Mouse (Mus musculus) liver, embryonic 15.5 days (tissue): ENCODE data around the gene Atrn. TPM values are rescaled to one million over a fixed set of nuclear protein-coding genes. Genes with fewer than 3 reads are reported as not detected.

Experiments
- ATAC-seq: fragments of 200-750 bp; cut with Nextera tagmentation; 2 replicates; pipeline ENCODE4 v1.8.0; 2017; ENCODE audit warnings: moderate number of reproducible peaks, mild to moderate bottlenecking, moderate library complexity; ENCODE audit not compliant: insufficient read depth
- H3K27ac ChIP-seq: fragments of 300-500 bp; sonication (generic); replicated peaks from 2 replicates; pipeline ENCODE4 v1.5.1; 2015; ENCODE audit warnings: mild to moderate bottlenecking, inconsistent platforms
- H3K27me3 ChIP-seq: fragments of 300-500 bp; sonication (generic); 2 replicates; pipeline ENCODE4 v1.6.1; 2015; ENCODE audit warnings: mild to moderate bottlenecking, inconsistent platforms
- H3K36me3 ChIP-seq: fragments of 300-500 bp; sonication (generic); replicated peaks from 2 replicates; pipeline ENCODE4 v1.6.1; 2015; ENCODE audit warnings: moderate library complexity, mild to moderate bottlenecking, inconsistent platforms
- H3K4me1 ChIP-seq: fragments of 300-500 bp; sonication (generic); replicated peaks from 2 replicates; pipeline ENCODE4 v1.6.1; 2015; ENCODE audit warnings: inconsistent platforms
- H3K4me2 ChIP-seq: fragments of 300-500 bp; sonication (generic); 2 replicates; pipeline ENCODE4 v1.6.1; 2015; ENCODE audit warnings: moderate library complexity, mild to moderate bottlenecking, inconsistent platforms
- H3K4me3 ChIP-seq: fragments of 300-500 bp; sonication (generic); replicated peaks from 2 replicates; pipeline ENCODE4 v1.5.1; 2015; ENCODE audit warnings: mild to moderate bottlenecking, inconsistent platforms
- H3K9ac ChIP-seq: fragments of 300-500 bp; sonication (generic); 2 replicates; pipeline ENCODE4 v1.6.1; 2015; ENCODE audit warnings: moderate library complexity, mild to moderate bottlenecking, inconsistent platforms
- H3K9me3 ChIP-seq: fragments of 300-500 bp; sonication (generic); replicated peaks from 2 replicates; pipeline ENCODE4 v1.6.1; 2016; ENCODE audit warnings: inconsistent platforms
- WGBS: fragments of 180-500 bp; shearing (Covaris S2); methylation state at CpG from one replicate; pipeline ENCODE4 v1.1.7; 2015; ENCODE audit warnings: mixed read lengths; ENCODE audit not compliant: insufficient replicate concordance; 5-methylcytosine and 5-hydroxymethylcytosine counted together
- polyA plus RNA-seq: library from polyadenylated mRNA; unstranded; fragments of >200 nt; fragmentation: Nextera tagmentation; extraction: Ambion mirVana; gene quantifications from 2 replicates; pipeline ENCODE4 v1.2.1, GENCODE M21; 2015

Gene Atrn
- polyA plus RNA-seq, 1 experiment from 2014 or later = 2.2 TPM

- Histone ChIP-seq H3K36me3 (no peaks in the 10 kb centered on the region), H3K9ac (no peak overlapping the region), H3K27me3 (no peaks in the 10 kb centered on the region), H3K4me1 (no peaks in the 10 kb centered on the region), H3K4me3 (no peak overlapping the region), H3K4me2 (no peak overlapping the region), H3K27ac (no peak overlapping the region), H3K9me3 (no peaks in the 10 kb centered on the region)
- no peak for ATAC-seq
- 85% methylated on average over 1 of the region's 1 CpGs for WGBS
Measured at GRCm38 (mm10) chr2:130914873-130915272, 8.6 kb downstream of the Atrn start.

GRCm38 (mm10) chr2:130916521-130917147, 10.3 kb downstream of the Atrn start:
- Histone ChIP-seq H3K4me1 (no peaks in the 10 kb centered on the region), H3K4me2 (no peak overlapping the region), H3K36me3 (no peaks in the 10 kb centered on the region), H3K27ac (no peak overlapping the region), H3K27me3 (no peaks in the 10 kb centered on the region), H3K4me3 (no peak overlapping the region), H3K9me3 (no peaks in the 10 kb centered on the region), H3K9ac (no peak overlapping the region)
- whole genome bisulfite sequencing = 58% methylated on average over 3 of the region's 3 CpGs
- no peak for ATAC-seq

DNA sequence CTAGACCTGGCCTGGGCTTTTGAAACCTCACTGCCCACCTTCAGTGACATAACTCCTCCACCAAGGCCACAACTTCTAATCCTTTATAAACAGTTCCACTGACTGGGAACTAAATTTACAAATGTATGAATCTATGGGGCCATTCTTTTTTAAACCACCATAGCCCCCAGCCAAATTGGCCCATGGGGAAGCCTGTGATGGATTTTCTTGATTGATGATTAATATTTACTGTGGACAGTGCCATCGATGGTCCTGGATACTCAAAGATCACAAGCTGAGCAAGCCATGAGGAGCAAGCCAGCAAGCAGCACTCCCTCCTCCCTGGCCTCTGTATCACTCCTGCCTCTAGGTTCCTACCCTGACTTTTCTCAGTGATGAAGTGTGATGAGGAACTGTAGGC, 11.4 kb downstream of the Atrn start:
- no peak overlapping the region for H3K27ac ChIP-seq
- H3K4me3 ChIP-seq = no peak overlapping the region
- no peaks in the 10 kb centered on the region for H3K4me1 ChIP-seq
- no peaks in the 10 kb centered on the region for H3K27me3 ChIP-seq
- no peaks in the 10 kb centered on the region for H3K36me3 ChIP-seq
- no peaks in the 10 kb centered on the region for H3K9me3 ChIP-seq
- ATAC-seq = no peak
- H3K4me2 ChIP-seq = no peak overlapping the region
- WGBS = 69% methylated on average over 1 of the region's 1 CpGs
- H3K9ac ChIP-seq = no peak overlapping the region

DNA sequence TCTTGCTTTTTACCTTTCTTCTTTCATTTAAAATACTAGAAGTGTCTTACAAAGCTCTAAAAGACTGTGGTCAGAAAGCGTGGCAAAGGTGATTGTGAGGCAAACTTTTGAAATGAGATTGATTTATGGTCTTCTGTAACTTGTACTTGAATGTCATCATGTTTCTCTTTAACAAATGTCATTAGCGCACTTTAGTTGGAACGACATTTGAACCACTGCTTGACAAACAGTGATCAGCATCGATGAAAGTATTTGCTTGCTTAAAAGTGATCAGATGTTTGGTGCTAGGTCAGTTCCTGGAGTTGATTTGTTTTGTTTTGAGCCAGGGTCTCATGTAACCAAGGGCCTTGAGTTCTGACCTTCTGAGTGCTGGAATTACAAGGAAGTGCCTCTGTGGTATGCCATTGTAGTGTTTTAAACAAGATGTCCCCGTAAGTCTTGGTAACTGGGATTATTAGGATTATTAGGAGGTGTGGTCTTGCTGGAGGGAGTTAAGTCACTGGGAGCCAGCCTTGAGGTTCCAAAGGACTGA, 12.8 kb downstream of the Atrn start:
- Histone ChIP-seq H3K4me1 (no peaks in the 10 kb centered on the region), H3K27ac (no peak overlapping the region), H3K36me3 (no peaks in the 10 kb centered on the region), H3K4me2 (no peak overlapping the region), H3K27me3 (no peaks in the 10 kb centered on the region), H3K9me3 (no peaks in the 10 kb centered on the region), H3K9ac (no peak overlapping the region), H3K4me3 (no peak overlapping the region)
- 71% methylated on average over 5 of the region's 5 CpGs for WGBS
- no peak for ATAC-seq

DNA sequence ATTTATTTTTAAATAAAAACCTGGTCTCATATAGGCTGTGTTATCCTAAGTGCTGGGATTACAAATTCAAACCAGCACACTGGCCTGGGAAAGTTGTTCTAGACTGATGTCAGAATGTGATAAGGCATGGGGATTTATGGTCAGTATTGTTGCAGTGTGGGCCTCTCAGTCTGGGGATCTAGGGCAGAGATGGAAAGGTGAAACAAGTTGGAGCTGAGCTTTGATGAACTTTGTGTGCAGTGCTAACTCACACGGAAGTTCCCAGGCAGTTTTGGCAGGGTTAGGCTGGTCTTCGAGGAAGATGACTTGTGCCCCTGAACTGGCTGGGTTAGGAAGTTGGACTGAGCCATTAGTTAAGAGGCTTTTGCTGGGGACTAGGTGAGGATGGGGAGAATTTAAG, 18.7 kb downstream of the Atrn start:
- H3K27ac ChIP-seq = no peak overlapping the region
- 57% methylated on average over 2 of the region's 2 CpGs for WGBS
- H3K9ac ChIP-seq = no peak overlapping the region
- no peak overlapping the region for H3K4me3 ChIP-seq
- H3K36me3 ChIP-seq = no peaks in the 10 kb centered on the region
- no peak for ATAC-seq
- H3K9me3 ChIP-seq = no peaks in the 10 kb centered on the region
- H3K4me1 ChIP-seq = peaks cover 7% of the 10 kb centered on the region
- H3K4me2 ChIP-seq = no peak overlapping the region
- H3K27me3 ChIP-seq = no peaks in the 10 kb centered on the region

DNA sequence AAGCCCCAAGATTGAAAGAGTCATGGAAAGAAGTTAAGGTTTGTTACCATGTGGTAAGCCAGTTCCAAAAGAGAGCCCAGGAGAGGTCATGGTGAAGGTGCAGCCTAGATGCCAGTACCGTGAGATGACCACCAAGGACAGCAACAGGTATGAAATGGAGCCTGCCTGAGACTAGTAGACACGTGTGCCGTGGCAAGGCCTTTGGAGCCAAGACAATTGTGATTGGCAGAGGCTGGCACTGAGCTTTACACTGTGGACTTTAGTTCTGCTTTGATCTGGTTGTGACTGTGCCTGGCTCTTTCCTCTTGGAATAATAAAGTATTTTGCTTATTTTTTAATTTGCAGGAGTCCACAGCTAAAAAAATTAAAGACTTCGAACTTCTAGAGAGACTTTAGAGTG, 21.7 kb downstream of the Atrn start:
- H3K4me1 ChIP-seq = peaks cover 11% of the 10 kb centered on the region
- no peaks in the 10 kb centered on the region for H3K9me3 ChIP-seq
- no peak for ATAC-seq
- no peaks in the 10 kb centered on the region for H3K36me3 ChIP-seq
- H3K4me2 ChIP-seq = no peak overlapping the region
- H3K27ac ChIP-seq = no peak overlapping the region
- H3K4me3 ChIP-seq = no peak overlapping the region
- 68% methylated on average over 4 of the region's 4 CpGs for WGBS
- H3K9ac ChIP-seq = no peak overlapping the region
- H3K27me3 ChIP-seq = no peaks in the 10 kb centered on the region

DNA sequence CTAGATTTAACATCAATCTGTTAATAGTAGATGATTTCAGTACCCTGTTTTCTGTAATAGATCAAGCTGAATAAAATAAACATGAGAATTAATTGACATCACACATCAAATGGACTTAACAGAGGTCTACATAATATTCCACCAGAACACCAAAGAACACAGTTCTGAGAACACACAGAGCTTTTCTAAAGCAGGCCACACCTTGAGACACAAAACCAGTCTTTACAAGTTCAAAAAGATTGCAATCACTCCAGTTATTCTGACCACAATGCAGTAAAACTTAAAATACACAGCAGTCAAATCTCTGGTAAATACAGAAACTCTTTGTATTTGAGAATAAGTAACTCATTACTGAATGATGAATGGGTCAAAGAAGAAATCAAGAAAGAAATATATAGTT, 22.2 kb downstream of the Atrn start:
- Histone ChIP-seq H3K27me3 (no peaks in the 10 kb centered on the region), H3K9me3 (no peaks in the 10 kb centered on the region), H3K9ac (no peak overlapping the region), H3K4me2 (no peak overlapping the region), H3K27ac (no peak overlapping the region), H3K36me3 (no peaks in the 10 kb centered on the region), H3K4me3 (no peak overlapping the region), H3K4me1 (peaks cover 11% of the 10 kb centered on the region)
- ATAC-seq = no peak

DNA sequence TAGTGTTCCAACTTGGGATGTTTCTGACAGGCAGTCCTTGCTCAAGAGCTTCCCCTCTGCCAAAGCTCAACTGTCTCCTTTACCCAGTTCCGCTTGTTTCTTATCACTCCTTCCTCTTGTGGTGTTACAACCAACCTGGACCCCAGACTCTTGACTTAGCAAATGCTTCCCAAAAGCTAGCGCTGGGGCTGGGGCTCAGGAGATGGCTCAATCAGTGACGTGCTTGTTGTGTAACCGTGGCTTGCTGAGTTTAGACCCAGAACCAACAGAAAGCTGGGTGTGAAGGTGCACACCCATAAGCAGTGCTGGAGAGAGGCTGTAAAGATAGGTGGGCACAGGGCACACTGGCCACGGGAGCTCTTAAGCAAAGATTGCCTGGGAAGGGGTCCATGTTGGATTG, 23.7 kb downstream of the Atrn start:
- WGBS = 20% methylated on average over 5 of the region's 5 CpGs
- peak overlapping the region; percentile 1; the same call in 1 of the 2 replicates for H3K4me2 ChIP-seq
- no peak overlapping the region for H3K9ac ChIP-seq
- H3K4me3 ChIP-seq = no peak overlapping the region
- ATAC-seq = peak; percentile 51; the same call in 1 of the 2 replicates
- H3K9me3 ChIP-seq = no peaks in the 10 kb centered on the region
- H3K27ac ChIP-seq = peak overlapping the region; percentile 38; the same call in 1 of the 2 replicates
- H3K4me1 ChIP-seq = peaks cover 11% of the 10 kb centered on the region
- no peaks in the 10 kb centered on the region for H3K36me3 ChIP-seq
- no peaks in the 10 kb centered on the region for H3K27me3 ChIP-seq

GRCm38 (mm10) chr2:130932865-130933264, 26.6 kb downstream of the Atrn start:
- H3K4me2 ChIP-seq = no peak overlapping the region
- H3K9ac ChIP-seq = no peak overlapping the region
- H3K36me3 ChIP-seq = 0 out of 2 replicates have a peak, but pooled peaks cover 3% of the 10 kb centered on the region
- no peak overlapping the region for H3K27ac ChIP-seq
- WGBS = 67% methylated on average over 12 of the region's 12 CpGs
- H3K27me3 ChIP-seq = no peaks in the 10 kb centered on the region
- H3K4me1 ChIP-seq = peaks cover 7% of the 10 kb centered on the region; the same call in 1 of the 2 replicates
- H3K9me3 ChIP-seq = no peaks in the 10 kb centered on the region
- 0 out of 2 replicates have a peak, but pooled peaks have one; percentile 52 for ATAC-seq
- H3K4me3 ChIP-seq = no peak overlapping the region

DNA sequence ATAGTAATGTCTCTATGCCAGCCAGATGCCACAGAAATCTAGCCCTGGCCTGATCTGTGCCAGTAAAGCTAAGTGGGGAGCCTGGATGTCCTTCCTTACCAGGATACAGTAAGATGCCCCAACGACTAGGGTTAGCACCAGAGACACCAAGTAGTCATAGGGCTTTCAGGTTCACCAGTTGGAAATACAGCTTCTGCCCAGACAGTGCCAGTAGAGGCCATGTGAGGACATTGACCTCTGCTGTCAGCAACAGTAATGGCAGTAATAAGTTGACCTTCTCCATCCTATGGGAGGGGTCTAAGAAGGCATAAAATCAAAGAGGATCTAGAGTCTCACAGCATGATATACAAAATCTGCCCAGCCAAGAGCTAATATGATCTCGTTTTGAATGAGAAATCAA, 43.5 kb downstream of the Atrn start:
- Histone ChIP-seq H3K4me1 (0 out of 2 replicates have a peak, but pooled peaks cover 3% of the 10 kb centered on the region), H3K4me2 (no peak overlapping the region), H3K27me3 (no peaks in the 10 kb centered on the region), H3K27ac (no peak overlapping the region), H3K9me3 (no peaks in the 10 kb centered on the region), H3K4me3 (no peak overlapping the region), H3K36me3 (peaks cover 14% of the 10 kb centered on the region; the same call in 1 of the 2 replicates), H3K9ac (no peak overlapping the region)
- ATAC-seq = no peak
- WGBS = 60% methylated on average over 2 of the region's 2 CpGs

DNA sequence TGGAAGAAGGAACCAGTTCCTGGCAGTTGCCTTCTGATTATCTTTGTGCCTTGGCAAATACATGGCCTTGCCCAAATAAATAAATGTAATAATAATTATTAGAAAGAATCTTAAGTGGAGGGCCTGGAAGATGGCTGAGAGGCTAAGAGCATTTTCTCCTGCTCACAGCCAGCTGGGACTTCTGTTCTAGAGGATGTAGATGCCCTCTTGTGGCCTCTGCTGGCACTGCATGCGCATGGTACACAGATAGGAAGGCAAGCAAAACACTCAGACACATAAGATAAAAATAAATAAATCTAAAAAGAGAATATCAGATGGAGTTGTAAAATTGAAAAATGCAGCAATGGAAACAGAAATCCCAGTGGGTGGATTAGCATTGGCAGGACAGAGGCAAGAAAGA, 44.3 kb downstream of the Atrn start:
- 0% methylated on average over 1 of the region's 1 CpGs for WGBS
- ATAC-seq = no peak

GRCm38 (mm10) chr2:130958906-130959305, 52.6 kb downstream of the Atrn start:
- Histone ChIP-seq H3K9ac (no peak overlapping the region), H3K27me3 (no peaks in the 10 kb centered on the region), H3K9me3 (no peaks in the 10 kb centered on the region), H3K27ac (no peak overlapping the region), H3K4me1 (0 out of 2 replicates have a peak, but pooled peaks cover 3% of the 10 kb centered on the region), H3K4me2 (no peak overlapping the region), H3K36me3 (peaks cover 21% of the 10 kb centered on the region), H3K4me3 (no peak overlapping the region)
- ATAC-seq = no peak
- 69% methylated on average over 2 of the region's 2 CpGs for WGBS

More for the DNA sequence above, 44.3 kb downstream of the Atrn start:
- peaks cover 12% of the 10 kb centered on the region; the same call in 1 of the 2 replicates for H3K36me3 ChIP-seq
- H3K9ac ChIP-seq = no peak overlapping the region
- H3K4me2 ChIP-seq = no peak overlapping the region
- H3K4me1 ChIP-seq = 0 out of 2 replicates have a peak, but pooled peaks cover 3% of the 10 kb centered on the region
- no peaks in the 10 kb centered on the region for H3K27me3 ChIP-seq
- H3K27ac ChIP-seq = no peak overlapping the region
- H3K9me3 ChIP-seq = no peaks in the 10 kb centered on the region
- no peak overlapping the region for H3K4me3 ChIP-seq
